Mouse (Mus musculus): ENCODE results near the gene Elf1. TPM values are rescaled to one million over a fixed set of nuclear protein-coding genes. Genes with fewer than 3 reads are reported as not detected.
"Not testable (repeated sequence)": the region's sequence is repeated elsewhere in the genome, so short reads cannot be mapped to it uniquely, and the experiment has no call there.

The Elf1 gene
- polyA plus RNA-seq, 1 experiment from 2014 or later, result 12.3 TPM

DNA sequence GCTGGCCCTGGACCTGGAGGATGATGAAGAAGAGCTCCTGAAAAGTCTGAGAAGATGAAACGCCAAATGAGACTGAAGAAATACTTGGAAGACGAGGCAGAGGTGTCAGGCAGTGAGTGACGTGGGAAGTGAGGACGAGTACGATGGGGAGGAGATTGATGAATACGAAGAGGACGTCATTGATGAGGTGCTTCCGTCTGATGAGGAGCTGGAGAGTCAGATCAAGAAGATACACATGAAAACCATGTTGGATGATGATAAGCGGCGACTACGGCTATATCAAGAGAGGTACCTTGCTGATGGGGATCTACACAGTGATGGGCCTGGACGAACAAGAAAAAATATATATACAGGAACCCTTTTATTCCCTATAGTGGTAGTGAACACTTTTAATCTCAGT is 45.1 kb downstream of the Elf1 start:
- H3K4me3 ChIP-seq (ENCODE audit: low read length); H3K9me3 ChIP-seq (replicated peaks; ENCODE audit: control insufficient read depth, low read length); H3K4me2 ChIP-seq (ENCODE audit: low read depth, low read length); H3K27ac ChIP-seq (ENCODE audit: low read length); ATAC-seq (replicated peaks; ENCODE audit: extremely low read depth, insufficient read depth, low FRiP score); H3K36me3 ChIP-seq (ENCODE audit: control insufficient read depth, insufficient read depth); H3K27me3 ChIP-seq (ENCODE audit: control insufficient read depth, insufficient read depth, low read length); H3K9ac ChIP-seq (ENCODE audit: low read length): not testable (repeated sequence)
- 86% methylated on average over 12 of the region's 12 CpGs for WGBS
- peaks cover 20% of the 10 kb centered on the region for H3K4me1 ChIP-seq (ENCODE audit: control insufficient read depth, insufficient read depth, low read length)

GRCm38 (mm10) chr14:79527704-79528103 is 46.7 kb downstream of the Elf1 start:
- H3K9ac ChIP-seq (ENCODE audit: low read length), result no peak overlapping the region
- H3K9me3 ChIP-seq (replicated peaks; ENCODE audit: control insufficient read depth, low read length), result no peaks in the 10 kb centered on the region
- H3K27me3 ChIP-seq (ENCODE audit: control insufficient read depth, insufficient read depth, low read length), result no peaks in the 10 kb centered on the region
- no peak for ATAC-seq (replicated peaks; ENCODE audit: extremely low read depth, insufficient read depth, low FRiP score)
- 68% methylated on average over 6 of the region's 6 CpGs for WGBS
- H3K4me2 ChIP-seq (ENCODE audit: low read depth, low read length), result no peak overlapping the region
- no peak overlapping the region for H3K27ac ChIP-seq (ENCODE audit: low read length)
- no peaks in the 10 kb centered on the region for H3K36me3 ChIP-seq (ENCODE audit: control insufficient read depth, insufficient read depth)
- H3K4me3 ChIP-seq (ENCODE audit: low read length), result no peak overlapping the region
- peaks cover 5% of the 10 kb centered on the region; the same call in 1 of the 2 replicates for H3K4me1 ChIP-seq (ENCODE audit: control insufficient read depth, insufficient read depth, low read length)

DNA sequence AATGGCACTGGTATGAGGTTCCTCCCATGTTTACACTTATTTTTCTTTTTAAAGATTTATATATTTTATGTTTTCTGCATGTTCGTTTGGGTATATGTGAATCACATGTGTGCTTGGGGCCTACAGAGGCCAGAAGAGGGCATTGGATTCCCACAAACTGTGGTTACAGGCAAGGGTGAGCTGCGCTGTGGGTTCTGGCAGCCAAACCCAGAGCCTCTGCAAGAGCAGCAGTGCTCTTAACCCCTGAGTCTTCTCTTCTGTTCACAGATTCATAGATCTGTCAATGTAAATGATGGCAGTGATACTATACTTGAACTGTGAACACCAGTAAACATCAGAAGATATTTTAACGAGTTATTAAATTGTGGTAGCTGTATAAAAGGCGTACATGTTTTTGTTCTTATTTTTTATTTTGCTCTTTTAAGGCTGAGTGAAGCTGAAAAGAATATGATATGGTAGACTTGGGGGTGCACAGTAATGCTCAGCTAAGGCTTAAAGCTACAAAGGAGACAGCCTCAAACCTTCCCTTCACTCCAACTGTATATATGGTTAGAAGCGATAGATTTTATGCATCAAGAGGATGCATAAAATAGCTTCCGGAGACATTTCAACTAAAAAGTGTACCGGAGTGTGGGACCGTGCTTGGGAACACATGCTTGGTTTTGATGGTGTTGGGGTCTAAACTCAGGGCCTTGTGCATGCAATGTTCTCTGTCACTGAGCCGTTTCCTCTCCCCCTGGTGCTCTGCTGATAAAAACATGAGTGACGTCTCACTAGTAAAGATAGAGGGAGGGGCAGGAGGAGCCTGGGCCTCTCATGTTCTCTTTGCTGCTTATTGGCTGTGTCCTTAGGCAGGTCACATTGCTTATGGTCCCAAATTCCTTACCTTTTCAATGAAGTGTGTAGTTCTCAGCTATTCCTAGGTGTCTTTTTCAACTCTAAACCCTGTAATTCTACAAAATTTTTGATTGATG is 48.9 kb downstream of the Elf1 start:
- H3K4me1 ChIP-seq (ENCODE audit: control insufficient read depth, insufficient read depth, low read length), result peaks cover 10% of the 10 kb centered on the region
- no peak overlapping the region for H3K27ac ChIP-seq (ENCODE audit: low read length)
- H3K4me3 ChIP-seq (ENCODE audit: low read length), result no peak overlapping the region
- no peaks in the 10 kb centered on the region for H3K27me3 ChIP-seq (ENCODE audit: control insufficient read depth, insufficient read depth, low read length)
- ATAC-seq (replicated peaks; ENCODE audit: extremely low read depth, insufficient read depth, low FRiP score), result peak; percentile 56; the same call in 1 of the 2 replicates
- no peak overlapping the region for H3K4me2 ChIP-seq (ENCODE audit: low read depth, low read length)
- 67% methylated on average over 10 of the region's 10 CpGs for WGBS
- H3K36me3 ChIP-seq (ENCODE audit: control insufficient read depth, insufficient read depth), result no peaks in the 10 kb centered on the region
- H3K9me3 ChIP-seq (replicated peaks; ENCODE audit: control insufficient read depth, low read length), result no peaks in the 10 kb centered on the region
- H3K9ac ChIP-seq (ENCODE audit: low read length), result no peak overlapping the region

- no peaks in the 10 kb centered on the region for H3K9me3 ChIP-seq (replicated peaks; ENCODE audit: control insufficient read depth, low read length)
- H3K9ac ChIP-seq (ENCODE audit: low read length), result no peak overlapping the region
- no peak for ATAC-seq (replicated peaks; ENCODE audit: extremely low read depth, insufficient read depth, low FRiP score)
- H3K4me1 ChIP-seq (ENCODE audit: control insufficient read depth, insufficient read depth, low read length), result peaks cover 13% of the 10 kb centered on the region
- H3K4me2 ChIP-seq (ENCODE audit: low read depth, low read length), result no peak overlapping the region
- no peak overlapping the region for H3K4me3 ChIP-seq (ENCODE audit: low read length)
- no peaks in the 10 kb centered on the region for H3K36me3 ChIP-seq (ENCODE audit: control insufficient read depth, insufficient read depth)
- H3K27me3 ChIP-seq (ENCODE audit: control insufficient read depth, insufficient read depth, low read length), result no peaks in the 10 kb centered on the region
- no peak overlapping the region for H3K27ac ChIP-seq (ENCODE audit: low read length)
- WGBS, result 87% methylated on average over 6 of the region's 6 CpGs
Measured at GRCm38 (mm10) chr14:79530761-79531160, 49.8 kb downstream of the Elf1 start.

DNA sequence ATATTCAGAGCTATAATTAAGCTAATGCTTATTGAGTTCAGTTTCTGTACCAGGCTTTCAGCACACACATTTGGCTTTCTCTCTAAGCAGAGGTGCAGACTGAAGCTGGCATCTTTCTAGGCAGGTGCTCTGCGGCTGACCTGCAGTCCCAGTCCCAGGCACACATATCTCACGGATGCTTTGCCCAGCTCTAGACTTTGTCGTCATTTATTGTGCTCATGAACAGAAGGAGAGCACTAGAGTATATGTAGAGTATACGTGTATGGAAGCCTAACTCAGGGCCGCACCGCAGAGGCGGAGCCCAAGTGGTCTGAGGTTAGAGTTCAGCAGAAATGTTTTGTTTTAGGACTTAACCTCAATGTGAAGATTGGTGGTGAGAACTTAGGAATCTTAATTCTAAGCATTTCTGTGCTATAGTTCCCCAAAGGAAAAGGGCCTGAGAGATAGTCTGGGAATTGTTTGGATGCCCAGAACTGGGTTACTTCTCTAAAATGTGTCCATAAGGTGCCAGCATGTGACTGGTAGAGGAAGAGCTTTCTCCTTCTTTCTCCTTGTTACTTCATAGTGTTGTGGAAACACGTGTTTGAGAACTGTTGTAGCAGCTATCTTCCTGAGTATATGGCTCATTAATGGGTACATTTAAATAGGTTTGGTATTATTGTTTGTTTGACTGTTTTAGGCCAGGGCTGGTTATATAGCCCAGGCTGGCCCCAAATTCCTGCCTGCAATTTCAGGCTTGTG is 51.2 kb downstream of the Elf1 start:
- Histone ChIP-seq H3K4me3 (ENCODE audit: low read length) (no peak overlapping the region), H3K4me1 (ENCODE audit: control insufficient read depth, insufficient read depth, low read length) (peaks cover 16% of the 10 kb centered on the region), H3K36me3 (ENCODE audit: control insufficient read depth, insufficient read depth) (no peaks in the 10 kb centered on the region), H3K9ac (ENCODE audit: low read length) (no peak overlapping the region), H3K9me3 (replicated peaks; ENCODE audit: control insufficient read depth, low read length) (no peaks in the 10 kb centered on the region), H3K4me2 (ENCODE audit: low read depth, low read length) (no peak overlapping the region), H3K27me3 (ENCODE audit: control insufficient read depth, insufficient read depth, low read length) (no peaks in the 10 kb centered on the region), H3K27ac (ENCODE audit: low read length) (no peak overlapping the region)
- 83% methylated on average over 8 of the region's 8 CpGs for WGBS
- ATAC-seq (replicated peaks; ENCODE audit: extremely low read depth, insufficient read depth, low FRiP score), result no peak

- H3K4me1 ChIP-seq (ENCODE audit: control insufficient read depth, insufficient read depth, low read length), result peaks cover 18% of the 10 kb centered on the region
- no peak overlapping the region for H3K9ac ChIP-seq (ENCODE audit: low read length)
- H3K27ac ChIP-seq (ENCODE audit: low read length), result peak overlapping the region; percentile 32; the same call in 1 of the 2 replicates
- no peaks in the 10 kb centered on the region for H3K27me3 ChIP-seq (ENCODE audit: control insufficient read depth, insufficient read depth, low read length)
- 74% methylated on average over 1 of the region's 1 CpGs for WGBS
- no peaks in the 10 kb centered on the region for H3K36me3 ChIP-seq (ENCODE audit: control insufficient read depth, insufficient read depth)
- ATAC-seq (replicated peaks; ENCODE audit: extremely low read depth, insufficient read depth, low FRiP score), result no peak
- H3K9me3 ChIP-seq (replicated peaks; ENCODE audit: control insufficient read depth, low read length), result no peaks in the 10 kb centered on the region
- no peak overlapping the region for H3K4me3 ChIP-seq (ENCODE audit: low read length)
- H3K4me2 ChIP-seq (ENCODE audit: low read depth, low read length), result no peak overlapping the region
Measured at GRCm38 (mm10) chr14:79533350-79533749, 52.4 kb downstream of the Elf1 start.

- Histone ChIP-seq H3K9me3 (replicated peaks; ENCODE audit: control insufficient read depth, low read length) (no peaks in the 10 kb centered on the region), H3K4me2 (ENCODE audit: low read depth, low read length) (no peak overlapping the region), H3K27ac (ENCODE audit: low read length) (no peak overlapping the region), H3K27me3 (ENCODE audit: control insufficient read depth, insufficient read depth, low read length) (no peaks in the 10 kb centered on the region), H3K36me3 (ENCODE audit: control insufficient read depth, insufficient read depth) (no peaks in the 10 kb centered on the region), H3K4me1 (ENCODE audit: control insufficient read depth, insufficient read depth, low read length) (peaks cover 18% of the 10 kb centered on the region), H3K4me3 (ENCODE audit: low read length) (no peak overlapping the region), H3K9ac (ENCODE audit: low read length) (no peak overlapping the region)
- WGBS, result 64% methylated on average over 3 of the region's 3 CpGs
- ATAC-seq (replicated peaks; ENCODE audit: extremely low read depth, insufficient read depth, low FRiP score), result no peak
Measured at GRCm38 (mm10) chr14:79534206-79534605, 53.2 kb downstream of the Elf1 start.

- not testable (repeated sequence) for H3K4me3 ChIP-seq (ENCODE audit: low read length); H3K36me3 ChIP-seq (ENCODE audit: control insufficient read depth, insufficient read depth); H3K9ac ChIP-seq (ENCODE audit: low read length); H3K9me3 ChIP-seq (replicated peaks; ENCODE audit: control insufficient read depth, low read length); H3K27me3 ChIP-seq (ENCODE audit: control insufficient read depth, insufficient read depth, low read length); ATAC-seq (replicated peaks; ENCODE audit: extremely low read depth, insufficient read depth, low FRiP score); H3K4me2 ChIP-seq (ENCODE audit: low read depth, low read length)
- H3K27ac ChIP-seq (ENCODE audit: low read length), result peak overlapping the region; percentile 37; the same call in 1 of the 2 replicates
- peaks cover 18% of the 10 kb centered on the region for H3K4me1 ChIP-seq (ENCODE audit: control insufficient read depth, insufficient read depth, low read length)
- WGBS, result 85% methylated on average over 4 of the region's 4 CpGs
Measured at GRCm38 (mm10) chr14:79534656-79535055, 53.7 kb downstream of the Elf1 start.

GRCm38 (mm10) chr14:79535318-79535717 is 54.3 kb downstream of the Elf1 start:
- Histone ChIP-seq H3K4me2 (ENCODE audit: low read depth, low read length) (peak overlapping the region; percentile 56), H3K27me3 (ENCODE audit: control insufficient read depth, insufficient read depth, low read length) (no peaks in the 10 kb centered on the region), H3K27ac (ENCODE audit: low read length) (peak overlapping the region; percentile 68), H3K4me3 (ENCODE audit: low read length) (peak overlapping the region; percentile 11), H3K36me3 (ENCODE audit: control insufficient read depth, insufficient read depth) (no peaks in the 10 kb centered on the region), H3K9me3 (replicated peaks; ENCODE audit: control insufficient read depth, low read length) (no peaks in the 10 kb centered on the region), H3K9ac (ENCODE audit: low read length) (peak overlapping the region; percentile 21; the same call in 1 of the 2 replicates), H3K4me1 (ENCODE audit: control insufficient read depth, insufficient read depth, low read length) (peaks cover 14% of the 10 kb centered on the region)
- WGBS, result 25% methylated on average over 10 of the region's 10 CpGs
- ATAC-seq (replicated peaks; ENCODE audit: extremely low read depth, insufficient read depth, low FRiP score), result peak; percentile 53
